Mouse (Mus musculus): ENCODE measurements around the gene 6330403K07Rik. TPM values are rescaled to one million over a fixed set of nuclear protein-coding genes. Genes with fewer than 3 reads are reported as not detected.

6330403K07Rik gene
- total RNA-seq, 2 experiments from 2014 or later, result 12.2 to 13.2 TPM

DNA sequence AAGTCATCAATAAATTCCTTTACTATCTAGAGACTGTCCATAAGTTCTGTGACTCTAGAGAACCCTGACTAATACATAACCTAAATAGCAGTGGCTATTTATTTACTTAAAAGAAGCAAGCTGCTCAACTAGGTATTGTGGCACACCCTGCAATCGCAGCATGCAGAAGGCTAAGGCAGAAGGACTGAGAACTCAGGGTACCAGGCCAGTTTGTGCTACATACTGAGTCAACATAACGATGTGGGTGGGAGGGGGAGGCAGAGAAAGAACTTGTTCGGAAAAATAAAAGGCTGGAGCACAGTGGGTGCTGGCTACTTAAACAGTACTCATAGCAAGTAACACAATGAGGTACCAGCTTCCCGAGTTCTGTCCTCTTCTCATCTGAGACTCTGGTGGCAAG, 32.1 kb downstream of the 6330403K07Rik start:
- DNase-seq (ENCODE audit: low spot score in 2 of 2), result no peak

DNA sequence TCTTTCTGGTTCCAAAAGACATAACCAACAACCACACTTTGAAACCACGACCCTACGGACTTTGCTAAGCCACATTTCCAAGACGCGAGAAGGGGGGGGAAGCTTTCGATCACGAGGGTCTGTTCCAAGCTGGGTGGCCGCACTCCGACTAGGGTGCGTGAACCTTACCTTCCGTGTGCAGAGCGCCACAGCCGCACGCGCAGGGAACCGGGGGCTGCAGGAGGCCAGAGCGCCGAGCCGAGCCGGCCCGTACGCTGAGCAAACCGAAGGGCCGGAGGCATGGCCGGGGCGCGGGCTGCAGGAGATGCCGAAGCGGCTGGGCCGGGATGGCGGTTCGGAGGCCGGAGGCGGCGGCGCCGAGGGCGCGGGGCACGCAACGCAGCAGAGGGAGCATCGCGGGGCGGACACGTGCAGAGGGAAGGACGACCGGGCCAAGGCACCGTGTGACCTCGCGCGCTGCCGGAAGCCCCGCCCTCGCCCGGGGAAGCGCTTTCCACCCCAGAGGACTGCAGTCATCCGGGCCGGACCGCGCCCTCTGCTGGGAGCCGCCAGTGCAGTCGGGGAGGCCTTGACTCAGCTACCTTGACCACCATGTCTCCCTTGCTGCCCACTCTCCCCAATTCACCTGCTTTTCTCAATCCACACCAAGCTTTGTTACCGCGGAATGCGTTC, 50.6 kb downstream of the 6330403K07Rik start, which contains the start of gene C1qbp:
Gene C1qbp (minus strand): TSS at position 470 of the 672 bp plus-strand sequence.
- peak; percentile 97 to 98 for DNase-seq (ENCODE audit: low spot score in 2 of 2)

DNA sequence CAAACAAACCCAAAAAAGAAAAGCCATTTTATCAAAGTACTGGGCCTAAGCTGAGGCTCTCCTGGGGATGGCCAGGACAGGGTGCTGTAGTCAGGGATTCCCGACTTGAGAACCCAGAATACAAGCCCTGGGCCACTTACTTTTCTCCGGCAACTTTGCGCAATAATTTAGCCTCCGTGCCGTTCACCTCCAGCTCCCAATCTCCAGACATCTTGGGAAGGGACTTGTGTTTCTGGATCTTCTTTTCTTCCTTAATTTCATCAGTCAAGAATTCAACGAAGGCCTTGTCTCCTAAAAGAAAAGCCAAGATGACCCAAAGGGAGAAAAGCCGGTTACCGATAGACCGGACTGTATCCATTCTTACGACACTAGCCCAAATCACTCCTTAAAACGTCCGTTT, 51.3 kb downstream of the 6330403K07Rik start:
- DNase-seq (ENCODE audit: low spot score in 2 of 2), result no peak

Other genes with a start within 250 kb of the 6330403K07Rik start
- 1 to 10 TPM; 1.1 to 1.9 TPM for gene Scimp, start 220.9 kb downstream of the 6330403K07Rik start, total RNA-seq (2021)
- 100 to 1,000 TPM; 125 to 136 TPM for gene Rabep1, start 188.7 kb downstream of the 6330403K07Rik start, total RNA-seq (2021)
- 10 to 100 TPM; 54.9 to 55.6 TPM for gene Nup88, start 63.5 kb downstream of the 6330403K07Rik start, total RNA-seq (2021)
- 10 to 100 TPM; 24.5 to 28.7 TPM for gene Rpain, start 63.3 kb downstream of the 6330403K07Rik start, total RNA-seq (2021)
- 100 to 1,000 TPM; 195 to 219 TPM for gene C1qbp, start 50.5 kb downstream of the 6330403K07Rik start, total RNA-seq (2021)
- gene Dhx33, start 29.1 kb downstream of the 6330403K07Rik start, total RNA-seq (2021), result 10 to 100 TPM; 27.8 to 31.7 TPM
- gene Mis12, start 13.9 kb downstream of the 6330403K07Rik start, total RNA-seq (2021), result 10 to 100 TPM; 17.7 to 19.2 TPM
- 10 to 100 TPM; 66.2 to 89.5 TPM for gene Derl2, start 13.7 kb downstream of the 6330403K07Rik start, total RNA-seq (2021)
- gene Nlrp1a, start 111.2 kb upstream of the 6330403K07Rik start, total RNA-seq (2021), result 1 to 10 TPM; 1.4 to 1.5 TPM
- under 1 TPM; 0.27 to 0.58 TPM for gene Nlrp1b, start 197.2 kb upstream of the 6330403K07Rik start, total RNA-seq (2021)

All from adrenal gland, adult 18-20 months (tissue).